Mouse (Mus musculus) regulatory T cell (primary cell): ENCODE results near the gene Atp2a2.

ENCODE experiments used
- in situ Hi-C: fragments of 300-600 bp; cut with MboI, MseI; formaldehyde crosslinking; loops from one replicate; pipeline ENCODE4 v1.15.1; 2025; ENCODE audit warnings: high pct_unique_total_duplicates

Gene Atp2a2

GRCm38 (mm10) chr5:122454883-122455282 lies 47.1 kb downstream of the Atp2a2 start:
- in situ Hi-C loops, result loop anchor here (25.0 kb wide), 2 partner anchors 1257 to 1932 kb away; partner anchors contain the start of gene Zcchc8

- in situ Hi-C loops, result loop anchor here (25.0 kb wide), 2 partner anchors 1258 to 1933 kb away; partner anchors contain the start of gene Zcchc8
Observed at GRCm38 (mm10) chr5:122454442-122454841, 47.6 kb downstream of the Atp2a2 start.

GRCm38 (mm10) chr5:122453188-122453587 lies 48.8 kb downstream of the Atp2a2 start:
- in situ Hi-C loops, result loop anchor here (25.0 kb wide), 2 partner anchors 1259 to 1934 kb away; partner anchors contain the start of gene Zcchc8

GRCm38 (mm10) chr5:122452194-122452593 lies 49.8 kb downstream of the Atp2a2 start:
- in situ Hi-C loops, result loop anchor here (25.0 kb wide), 2 partner anchors 1260 to 1935 kb away; partner anchors contain the start of gene Zcchc8

- in situ Hi-C loops, result loop anchor here (25.0 kb wide), 2 partner anchors 1261 to 1936 kb away; partner anchors contain the start of gene Zcchc8
Observed at GRCm38 (mm10) chr5:122451324-122451723, 50.7 kb downstream of the Atp2a2 start.

- in situ Hi-C loops, result loop anchor here (25.0 kb wide), 2 partner anchors 1261 to 1936 kb away; partner anchors contain the start of gene Zcchc8
Observed at GRCm38 (mm10) chr5:122450913-122451317, 51.1 kb downstream of the Atp2a2 start.

GRCm38 (mm10) chr5:122449946-122450345 lies 52.1 kb downstream of the Atp2a2 start:
- in situ Hi-C loops, result loop anchor here (25.0 kb wide), 2 partner anchors 1262 to 1937 kb away; partner anchors contain the start of gene Zcchc8

GRCm38 (mm10) chr5:122448869-122449268 lies 53.2 kb downstream of the Atp2a2 start:
- in situ Hi-C loops, result no loop called here

GRCm38 (mm10) chr5:122447857-122448256 lies 54.2 kb downstream of the Atp2a2 start:
- in situ Hi-C loops, result no loop called here

GRCm38 (mm10) chr5:122445051-122445610 lies 56.9 kb downstream of the Atp2a2 start:
- in situ Hi-C loops, result no loop called here

- in situ Hi-C loops, result no loop called here
Observed at GRCm38 (mm10) chr5:122444492-122444891, 57.5 kb downstream of the Atp2a2 start.

- in situ Hi-C loops, result no loop called here
Observed at GRCm38 (mm10) chr5:122440095-122440630, 61.9 kb downstream of the Atp2a2 start.

GRCm38 (mm10) chr5:122439400-122440094 lies 62.5 kb downstream of the Atp2a2 start:
- in situ Hi-C loops, result loop anchor here (5.0 kb wide), 1 partner anchor 38 kb away; no protein-coding TSS in a partner anchor

GRCm38 (mm10) chr5:122434541-122434940 lies 67.5 kb downstream of the Atp2a2 start:
- in situ Hi-C loops, result no loop called here

- in situ Hi-C loops, result no loop called here
Observed at GRCm38 (mm10) chr5:122431221-122431620, 70.8 kb downstream of the Atp2a2 start.

- in situ Hi-C loops, result no loop called here
Observed at GRCm38 (mm10) chr5:122430036-122430775, 71.8 kb downstream of the Atp2a2 start.

- in situ Hi-C loops, result no loop called here
Observed at GRCm38 (mm10) chr5:122425550-122425949, 76.5 kb downstream of the Atp2a2 start.

- in situ Hi-C loops, result no loop called here
Observed at GRCm38 (mm10) chr5:122423083-122423482, 78.9 kb downstream of the Atp2a2 start.

- in situ Hi-C loops, result no loop called here
Observed at GRCm38 (mm10) chr5:122422071-122422964, 79.7 kb downstream of the Atp2a2 start.

- in situ Hi-C loops, result no loop called here
Observed at GRCm38 (mm10) chr5:122421271-122422068, 80.6 kb downstream of the Atp2a2 start, which contains the start of gene Anapc7. Gene Anapc7 (plus strand): TSS chr5:122421693.
